9 mouse cellular contexts compared by ENCODE assay signal in the genomic region with DNA sequence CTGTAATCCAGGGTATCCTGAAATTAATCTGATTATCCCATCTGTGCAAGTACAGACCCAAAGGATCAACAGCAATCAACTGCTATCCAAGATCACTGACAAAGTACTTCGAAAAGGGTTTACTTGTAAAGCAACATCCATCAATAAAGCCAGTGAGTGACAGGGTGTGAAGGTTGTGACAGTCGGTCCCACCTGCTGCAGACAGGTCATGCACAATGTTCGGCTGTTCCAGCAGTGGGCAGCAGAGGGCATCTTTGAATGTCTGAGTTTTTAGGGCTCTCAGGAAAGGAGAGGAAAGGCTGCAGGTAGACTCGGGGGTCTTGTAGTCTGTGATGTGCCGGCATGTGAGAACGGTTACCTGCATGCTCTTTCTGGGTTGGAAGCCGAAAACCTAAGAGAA. TPM values are rescaled to one million over a fixed set of nuclear protein-coding genes. Genes with fewer than 3 reads are reported as not detected.
DNase-seq lines count a peak whose midpoint lies in the region; ATAC-seq lines count a peak whose summit lies in the region.
"Had no signal": no experiment of that assay in that cellular context is flagged by ENCODE, and none has a peak within 500 bp of the region (broad histone marks: within the 10 kb centered on the region; RNA-seq: fewer than 3 reads in every experiment).

No protein-coding gene starts in this region.

- peaks cover 32% of the 10 kb centered on the region for H3K36me3 ChIP-seq in neural tube, embryonic 15.5 days

- H3K9me3 ChIP-seq in neural tube, embryonic 15.5 days (replicated peaks), result no peaks in the 10 kb centered on the region
- H3K9me3 ChIP-seq: kidney, embryonic 15.5 days had no signal

- no peaks in the 10 kb centered on the region for H3K27me3 ChIP-seq in neural tube, embryonic 15.5 days (replicated peaks)
- H3K27me3 ChIP-seq: kidney, embryonic 15.5 days had no signal

- H3K27ac ChIP-seq in neural tube, embryonic 15.5 days (replicated peaks), result no peak overlapping the region
- H3K27ac ChIP-seq: kidney, embryonic 15.5 days had no signal

- H3K4me1 ChIP-seq in neural tube, embryonic 15.5 days, result no peaks in the 10 kb centered on the region
- H3K4me1 ChIP-seq: kidney, embryonic 15.5 days had no signal

- peak; percentile 74 for DNase-seq in heart, adult 11 months
- no peak for DNase-seq in heart, adult 18-20 months
- DNase-seq in 3T3-L1 (ENCODE audit: low read depth, low spot score) (peak; percentile 52), R1 (ENCODE audit: low read depth, low spot score) (peak; percentile 75)
- no peak for DNase-seq in testis, postnatal 10 days (ENCODE audit: low spot score)
- no peak for DNase-seq in adrenal gland, postnatal 4 days (ENCODE audit: low spot score in 2 of 2)

- WGBS in neural tube, embryonic 15.5 days, result 82% methylated on average over 7 of the region's 7 CpGs

- H3K4me2 ChIP-seq in neural tube, embryonic 15.5 days, result no peak overlapping the region
- H3K4me2 ChIP-seq: kidney, embryonic 15.5 days had no signal

- no peak overlapping the region for H3K4me3 ChIP-seq in neural tube, embryonic 15.5 days (replicated peaks)
- H3K4me3 ChIP-seq: kidney, embryonic 15.5 days had no signal

- ATAC-seq in megakaryocyte, adult 5-6 weeks (ENCODE audit: poor library complexity, severe bottlenecking), result peak; percentile 76
- no peak for ATAC-seq in neural tube, embryonic 15.5 days (ENCODE audit: low FRiP score)

- no peak overlapping the region for H3K9ac ChIP-seq in neural tube, embryonic 15.5 days (replicated peaks)
- H3K9ac ChIP-seq: kidney, embryonic 15.5 days had no signal

RNA-seq across cellular contexts. Expression of a gene that starts 7.2 kb away (rescaled TPM):
- 10 to 100 TPM; 25.5 to 27.3 TPM for total RNA-seq in heart, adult 18-20 months (2021)
- total RNA-seq in megakaryocyte, adult 5-6 weeks (2015), result 20.2 and 21.6 TPM in 2 replicates
- total RNA-seq in megakaryocyte, adult 5-6 weeks (2017), result 19.3 and 32.2 TPM in 2 replicates
- total RNA-seq in adrenal gland, postnatal 4 days (2021), result 10 to 100 TPM; 37.9 to 40.5 TPM
- 72.0 and 74.6 TPM in 2 replicates for polyA plus RNA-seq in neural tube, embryonic 15.5 days (2015; fragmentation: Nextera tagmentation; extraction: Ambion mirVana)

Comparison
In these comparisons a context has a peak if more than half of its experiments do, and no peak if none do; other contexts are left out.
1. DNase-seq: peak in heart, adult 11 months (single experiment), 3T3-L1 (single experiment) and R1 (single experiment); none in heart, adult 18-20 months (0 of 2), testis, postnatal 10 days (single experiment) and adrenal gland, postnatal 4 days (0 of 2).